Mouse (Mus musculus): ENCODE measurements around the gene Plac8.

Gene Plac8

DNA sequence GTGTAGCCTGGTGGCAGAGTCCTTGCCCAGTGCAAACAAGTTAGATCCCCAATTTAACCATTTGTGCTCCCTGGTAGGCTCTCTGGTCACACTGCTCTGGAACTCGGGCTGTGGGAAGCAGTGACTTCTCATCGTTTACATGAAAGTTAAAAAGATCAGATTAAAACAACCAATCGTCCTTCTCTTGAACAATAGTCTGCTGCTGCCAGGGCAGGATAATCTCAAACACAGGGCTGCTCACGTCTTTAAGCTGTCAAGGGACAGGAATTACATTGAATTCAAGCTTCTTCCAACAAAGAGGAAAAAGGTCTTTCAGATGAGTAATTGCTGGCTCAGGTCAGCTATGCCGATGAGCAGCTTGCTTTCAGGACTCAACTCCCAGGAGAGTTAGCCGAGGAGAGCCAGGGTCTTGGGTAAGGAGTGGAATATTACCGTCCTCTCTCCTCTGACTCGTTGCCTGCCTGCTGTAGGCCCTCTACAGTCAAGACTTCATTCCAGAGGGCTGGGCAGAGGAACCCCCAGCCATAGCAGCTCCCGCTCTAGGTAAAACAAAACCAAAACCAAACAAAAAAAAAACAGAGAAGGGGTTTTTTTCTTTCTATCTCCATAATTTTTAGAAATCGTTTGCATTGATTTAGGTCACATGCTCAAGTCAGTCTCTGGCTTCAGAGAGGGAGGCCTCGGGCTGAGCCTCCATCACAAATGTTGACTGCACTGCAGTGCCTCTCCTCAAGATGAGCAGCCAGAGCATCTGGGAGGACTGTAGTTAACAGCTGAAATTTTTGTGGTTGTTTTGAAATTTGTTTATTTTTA, 9.8 kb upstream of the Plac8 start:
- no peak for DNase-seq (ENCODE audit: low spot score)

DNA sequence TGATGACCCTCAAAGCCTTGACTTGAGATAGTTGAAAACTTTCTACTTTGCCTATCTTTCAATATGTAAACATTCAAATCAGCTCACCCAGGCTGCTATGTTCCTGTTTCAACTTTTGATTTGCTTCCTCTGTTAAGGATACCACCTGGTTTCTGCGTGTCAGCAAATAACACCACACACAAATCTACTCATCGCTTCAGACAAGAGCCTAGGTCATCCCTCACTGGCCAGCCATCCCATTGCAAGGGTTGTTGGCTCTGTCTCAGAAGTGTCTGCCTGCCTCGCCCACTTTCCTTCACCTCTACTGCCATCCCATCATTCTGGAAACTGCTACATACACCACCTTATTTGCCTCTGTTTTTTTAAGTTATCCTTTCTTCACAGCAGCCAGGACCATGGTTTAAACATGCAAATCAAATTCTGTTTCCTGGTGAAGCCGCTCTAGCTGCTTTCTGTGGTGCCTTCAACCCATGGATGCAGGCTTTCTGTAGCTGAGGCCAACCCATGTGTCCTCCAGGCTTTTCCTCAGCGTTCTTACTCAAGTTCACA, 6.9 kb upstream of the Plac8 start:
- no peak for DNase-seq (ENCODE audit: low spot score)

DNA sequence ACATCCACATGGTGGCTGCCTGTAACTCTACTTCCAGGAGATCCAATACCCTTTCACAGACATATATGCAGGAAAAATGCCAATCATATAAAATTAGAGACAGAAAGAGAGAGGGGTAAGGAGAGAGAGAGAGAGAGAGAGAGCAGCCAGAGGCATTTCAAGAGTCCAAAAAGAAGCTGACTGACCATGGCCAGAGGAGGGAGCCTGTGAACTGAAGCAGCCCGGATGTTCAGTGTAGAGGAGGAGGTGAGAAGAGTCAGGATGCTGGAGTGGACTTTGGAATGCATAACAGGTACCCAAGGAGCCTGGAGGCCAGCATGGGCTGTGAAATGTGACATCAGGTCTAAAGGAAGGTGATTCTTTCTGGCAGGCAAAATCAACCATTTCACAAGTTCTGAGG, 2.7 kb upstream of the Plac8 start:
- no peak for DNase-seq (ENCODE audit: low spot score)

DNA sequence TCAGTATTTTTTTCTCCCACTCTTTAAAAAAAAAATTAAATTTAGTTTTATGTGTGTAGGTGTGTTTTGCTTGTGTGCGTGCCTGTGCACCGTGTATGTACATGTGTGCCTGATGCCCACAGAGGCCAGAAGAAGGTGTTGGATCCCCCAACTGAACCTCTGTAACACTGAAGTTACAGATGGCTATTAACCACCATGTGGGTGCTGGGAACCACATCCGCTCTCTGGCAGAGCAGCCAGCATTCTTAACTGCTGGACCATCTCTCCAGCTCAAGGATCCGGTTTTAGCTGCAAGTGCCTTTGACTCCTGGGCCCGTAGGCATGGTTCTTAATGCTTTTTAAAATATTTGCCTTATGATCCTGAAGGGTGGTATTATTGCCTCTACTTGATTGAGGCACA, 1.2 kb upstream of the Plac8 start:
- no peak for DNase-seq (ENCODE audit: low spot score)

DNA sequence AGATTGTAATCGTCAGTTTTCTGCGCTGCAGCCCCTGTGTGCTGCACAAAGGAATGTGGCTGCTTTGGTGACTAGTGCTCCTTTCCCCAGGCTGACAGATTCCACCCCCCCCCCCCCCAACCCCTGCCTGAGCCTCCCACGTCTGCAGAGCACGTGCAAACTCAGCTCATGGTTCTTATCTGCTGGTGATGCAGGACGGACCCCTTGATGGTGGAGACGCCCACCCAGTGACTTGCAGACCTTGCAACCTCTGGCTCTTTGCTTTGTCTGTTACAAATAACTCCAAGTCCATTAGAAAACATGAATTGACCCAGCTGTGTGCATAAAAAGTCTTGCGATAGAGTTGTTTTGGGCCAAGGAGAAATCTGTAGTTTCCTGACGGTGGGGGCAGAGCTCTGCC, 1.3 kb downstream of the Plac8 start:
- peak; percentile 10 for DNase-seq (ENCODE audit: low spot score)

DNA sequence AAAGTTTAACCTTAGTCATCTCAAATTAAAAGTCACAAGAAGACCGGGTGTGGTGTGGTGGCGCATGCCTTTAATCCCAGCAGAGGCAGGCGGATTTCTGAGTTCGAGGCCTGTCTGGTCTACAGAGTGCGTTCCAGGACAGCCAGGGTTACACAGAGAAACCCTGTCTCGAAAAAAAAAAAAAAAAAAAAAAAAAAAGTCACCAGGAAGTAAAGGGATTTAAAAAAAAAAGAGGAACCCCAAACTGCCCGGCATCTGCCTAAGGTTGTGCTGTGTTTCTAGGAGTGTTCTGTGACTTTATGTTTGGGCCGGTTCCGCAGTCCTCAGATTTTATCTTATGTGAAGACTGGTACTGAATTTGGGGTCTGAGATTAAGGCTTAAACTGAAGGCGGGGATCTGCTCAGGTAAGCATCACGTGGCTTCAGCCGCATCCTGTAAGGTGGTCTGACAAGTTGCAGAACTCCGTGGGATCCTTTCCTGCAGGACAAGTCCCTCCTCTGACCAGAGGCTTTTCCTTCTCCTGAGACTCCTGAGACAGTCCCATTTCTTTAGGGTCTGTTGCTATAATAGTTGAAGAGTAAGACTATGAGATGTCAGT, 1.9 kb downstream of the Plac8 start:
- DNase-seq (ENCODE audit: low spot score), result no peak

DNA sequence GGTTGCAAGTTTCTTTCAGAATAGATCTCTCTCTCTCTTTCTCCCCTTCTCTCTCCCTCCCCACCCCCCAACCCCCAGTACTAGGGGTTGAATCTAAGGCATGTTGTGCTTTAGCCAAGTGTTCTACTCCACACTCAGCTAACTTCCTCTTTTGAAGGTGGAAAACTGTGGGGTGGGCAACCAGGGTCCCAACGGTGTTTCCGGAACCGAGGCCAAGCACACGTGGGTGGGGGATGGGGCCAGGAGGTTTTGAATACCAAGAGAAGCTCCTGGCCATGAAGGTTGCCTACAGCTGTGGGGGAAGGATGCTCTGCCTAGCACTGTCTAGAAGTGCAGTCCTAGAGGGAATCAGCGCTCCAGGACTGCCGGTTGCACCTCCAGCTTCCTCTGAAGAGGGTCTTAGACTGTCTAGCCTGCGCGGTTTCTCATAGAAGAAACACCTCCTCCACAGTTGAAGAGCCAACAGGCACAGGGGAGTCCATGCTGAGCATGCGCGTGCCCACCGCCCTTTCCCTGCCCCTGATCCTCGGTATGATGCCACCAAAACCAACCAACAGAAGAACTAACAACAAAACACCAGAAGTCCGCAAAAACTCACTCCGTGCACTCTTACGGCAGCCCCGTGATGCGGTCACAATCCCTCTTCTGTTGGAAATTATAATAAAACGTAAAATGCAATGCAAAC, 2.7 kb downstream of the Plac8 start:
- DNase-seq (ENCODE audit: low spot score), result no peak

DNA sequence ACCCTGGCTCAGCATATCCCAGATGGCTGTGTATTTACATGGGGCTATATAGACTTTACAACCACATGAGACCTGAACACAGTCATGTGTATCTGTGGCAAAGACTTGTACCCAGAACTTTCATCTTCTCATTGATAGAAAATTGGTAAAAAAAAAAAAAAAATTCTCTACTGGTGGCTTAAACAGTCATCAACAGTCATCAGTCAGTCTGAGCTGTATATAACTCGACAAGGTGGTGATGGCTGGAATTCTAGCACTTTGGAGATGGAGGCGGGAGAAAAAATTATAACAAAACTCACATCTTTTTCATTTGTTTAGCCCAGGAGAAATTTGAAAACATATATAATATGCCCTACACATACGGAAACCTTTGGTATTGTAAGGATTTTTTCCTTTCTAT, 3.2 kb downstream of the Plac8 start:
- DNase-seq (ENCODE audit: low spot score), result no peak

DNA sequence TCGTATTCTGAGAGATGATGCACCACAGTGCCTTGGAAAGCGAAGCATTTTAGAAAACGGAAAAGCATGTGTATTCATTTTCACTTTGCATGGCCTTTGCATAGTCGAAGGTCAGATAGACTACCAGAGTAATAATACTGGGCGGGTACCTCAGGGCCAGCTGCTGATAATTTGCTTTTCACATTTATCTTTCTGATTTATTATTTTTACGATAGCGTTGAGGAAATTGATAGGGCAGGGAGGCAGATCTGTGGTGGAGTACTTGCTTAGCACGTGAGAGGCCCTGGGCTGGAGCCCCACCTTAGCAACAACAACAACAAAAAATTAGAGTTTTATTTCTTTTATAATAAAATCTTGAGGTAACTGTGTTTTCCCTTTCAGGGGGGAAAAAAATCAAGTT, 3.9 kb downstream of the Plac8 start:
- DNase-seq (ENCODE audit: low spot score), result no peak

DNA sequence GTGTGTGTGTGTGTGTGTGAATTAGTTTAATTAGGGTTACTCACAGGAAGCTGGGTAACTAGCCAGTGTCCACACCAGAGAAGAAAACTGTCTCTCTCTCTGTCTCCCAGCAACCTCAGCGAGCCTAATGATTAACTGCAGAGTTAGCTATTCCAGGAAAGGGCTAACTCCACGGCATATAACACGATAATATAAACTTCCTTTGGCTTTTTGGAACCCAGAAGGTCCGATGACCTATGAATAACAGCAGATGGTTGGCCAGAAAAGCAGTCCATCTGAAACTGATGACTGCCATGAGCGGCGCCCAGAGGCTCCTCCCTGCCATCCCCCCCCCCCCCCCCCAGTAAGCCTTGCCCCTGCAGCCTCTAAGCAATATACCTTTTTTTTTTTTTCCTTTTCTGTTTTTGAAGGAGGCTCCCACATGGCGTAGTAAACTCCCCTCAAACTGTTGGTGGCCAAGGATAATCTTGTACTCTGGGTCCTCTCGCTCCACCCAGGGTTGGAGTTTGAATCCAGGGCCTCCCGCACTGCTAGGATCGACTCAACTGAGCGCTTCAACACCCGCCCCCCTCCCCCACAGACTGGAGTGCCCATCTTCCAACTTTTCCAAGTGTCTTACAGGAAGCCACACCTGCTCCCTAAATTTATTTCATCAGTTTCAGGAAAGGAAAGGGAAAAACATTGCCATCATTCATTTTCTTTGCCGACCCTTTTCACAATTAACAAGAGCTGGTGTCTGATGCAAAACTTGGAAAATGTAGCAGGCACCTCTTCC, 4.6 kb downstream of the Plac8 start:
- no peak for DNase-seq (ENCODE audit: low spot score)

DNA sequence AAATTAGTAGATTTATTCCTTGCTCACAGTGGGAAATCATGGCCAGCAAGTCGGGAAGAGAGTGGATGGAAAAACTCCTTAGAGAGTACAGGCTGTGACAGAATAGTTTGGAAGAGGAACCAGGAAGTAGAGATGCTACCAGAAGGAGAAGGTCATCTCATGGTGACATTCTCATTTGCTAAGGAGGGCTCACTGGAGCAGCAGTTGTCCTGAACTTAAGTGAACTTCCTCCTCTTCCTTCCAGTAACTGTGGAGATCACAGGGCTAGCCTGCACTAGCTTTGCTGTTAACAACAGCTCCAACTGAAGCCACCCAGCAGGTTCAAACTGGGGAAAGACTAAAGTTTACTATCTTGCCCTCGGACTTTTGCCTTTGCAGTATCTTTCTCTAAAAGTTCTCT, 5.2 kb downstream of the Plac8 start:
- DNase-seq (ENCODE audit: low spot score), result no peak

DNA sequence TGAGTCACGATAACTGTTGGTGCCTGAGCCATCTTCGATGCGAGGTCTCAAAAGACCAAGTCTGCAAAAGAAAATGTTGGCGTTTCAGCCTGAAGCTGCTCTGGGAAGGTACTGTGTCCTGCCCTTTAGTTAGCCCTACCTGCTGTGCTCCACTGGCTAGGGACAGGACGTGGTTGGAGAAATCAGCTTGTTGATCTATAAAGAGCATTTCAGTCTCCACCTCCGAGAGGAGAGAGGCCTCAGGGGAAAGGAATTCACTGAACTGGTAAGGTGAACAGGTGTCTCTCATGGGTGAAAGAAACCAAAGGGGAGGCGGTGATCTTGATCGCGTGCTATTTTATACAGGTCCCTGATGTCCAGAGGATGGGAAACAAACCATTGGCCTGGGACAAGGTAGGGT, 9.3 kb downstream of the Plac8 start:
- no peak for DNase-seq (ENCODE audit: low spot score)

DNA sequence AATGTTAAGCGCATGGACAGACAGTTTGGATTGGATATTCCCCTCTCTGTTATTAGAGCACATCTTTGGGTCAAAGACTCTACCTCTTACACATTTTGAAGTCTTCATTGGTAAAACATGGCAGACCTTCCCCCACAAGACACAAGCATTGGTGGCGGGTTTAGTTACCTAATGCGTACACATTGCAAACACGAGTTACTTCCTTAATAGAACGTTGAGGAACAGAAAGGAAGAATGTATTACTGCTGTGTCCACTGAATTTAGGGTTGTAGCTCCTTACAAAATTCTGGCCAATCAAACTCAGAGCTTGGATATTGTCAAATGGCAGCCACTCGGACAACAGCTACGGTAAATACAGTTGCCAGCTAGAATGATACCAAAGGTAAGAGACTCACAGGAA, 12.7 kb downstream of the Plac8 start:
- no peak for DNase-seq (ENCODE audit: low spot score)

DNA sequence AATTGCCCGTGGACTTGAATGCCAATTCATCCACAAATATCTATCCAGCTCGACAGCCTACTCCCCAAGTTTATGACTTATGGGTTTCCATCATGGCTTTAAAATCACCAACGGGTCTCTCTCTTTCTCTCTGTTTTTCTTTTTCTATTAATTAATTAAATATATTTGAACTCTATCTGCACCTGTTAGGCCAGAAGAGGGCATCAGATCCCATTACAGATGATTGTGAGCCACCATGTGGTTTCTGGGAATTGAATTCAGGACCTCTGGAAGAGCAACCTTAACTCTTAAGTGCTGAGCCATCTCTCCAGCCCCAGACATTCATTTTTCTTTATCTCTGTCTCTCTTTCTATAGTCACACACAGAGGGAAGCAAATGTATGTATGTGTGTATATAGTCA, 13.3 kb downstream of the Plac8 start:
- DNase-seq (ENCODE audit: low spot score), result no peak

DNA sequence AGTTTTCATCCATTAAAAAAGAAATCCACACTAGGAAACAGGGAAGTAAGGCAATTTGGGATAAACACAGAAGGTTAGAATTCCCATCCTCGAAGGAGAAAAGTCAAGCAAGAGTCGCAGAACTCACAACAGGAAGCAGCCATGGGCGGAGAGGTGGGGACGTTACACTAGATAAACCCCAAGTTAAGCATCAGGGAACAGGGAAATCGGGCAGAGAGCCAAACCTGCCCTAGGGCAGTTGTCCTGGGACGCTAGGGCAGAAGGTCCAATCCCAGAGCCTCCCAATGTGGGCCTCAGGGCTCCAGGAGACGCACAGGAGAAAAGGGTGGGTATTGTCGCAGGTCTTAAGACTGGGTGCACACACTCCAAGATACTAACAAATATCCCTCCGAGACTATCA, 14.5 kb downstream of the Plac8 start:
- DNase-seq (ENCODE audit: low spot score), result no peak

DNA sequence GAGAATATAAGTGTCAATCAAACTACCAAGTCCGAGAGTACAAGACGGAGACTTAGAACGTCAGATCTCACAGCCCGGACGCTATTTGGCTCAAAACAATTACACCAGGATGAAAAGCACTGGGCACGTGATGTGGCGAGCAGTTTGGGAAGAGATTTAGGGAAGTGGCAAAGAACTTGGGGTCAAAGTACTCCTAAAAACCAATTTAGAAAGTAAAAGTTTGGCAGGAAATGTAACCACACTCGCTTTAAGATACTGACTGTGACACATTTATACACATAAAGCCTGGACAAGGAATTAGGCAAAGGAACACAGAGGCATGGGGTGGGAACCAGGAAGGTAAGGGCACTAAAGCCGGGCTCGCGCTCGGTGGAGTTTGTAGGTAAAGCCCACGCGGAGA, 15.0 kb downstream of the Plac8 start:
- DNase-seq (ENCODE audit: low spot score), result no peak

DNA sequence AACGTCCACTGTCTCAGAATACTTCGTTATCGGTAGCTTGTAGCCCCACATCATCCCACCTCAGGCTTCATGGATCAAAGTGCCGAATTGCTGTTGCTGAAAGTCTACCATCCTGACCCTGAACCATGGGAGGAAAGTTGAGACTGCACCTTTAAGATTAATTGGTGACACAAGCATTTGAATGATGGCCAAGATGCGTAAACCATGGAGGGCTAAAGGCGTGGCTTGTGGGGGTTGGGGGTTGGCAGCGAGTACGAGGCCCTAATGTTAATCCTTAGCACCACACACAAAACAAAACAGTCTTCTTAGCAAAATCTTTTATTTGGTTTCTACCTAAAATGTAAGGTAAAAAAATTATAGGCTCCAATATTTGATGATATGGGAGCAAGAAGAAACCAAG, 18.6 kb downstream of the Plac8 start:
- no peak for DNase-seq (ENCODE audit: low spot score)

DNA sequence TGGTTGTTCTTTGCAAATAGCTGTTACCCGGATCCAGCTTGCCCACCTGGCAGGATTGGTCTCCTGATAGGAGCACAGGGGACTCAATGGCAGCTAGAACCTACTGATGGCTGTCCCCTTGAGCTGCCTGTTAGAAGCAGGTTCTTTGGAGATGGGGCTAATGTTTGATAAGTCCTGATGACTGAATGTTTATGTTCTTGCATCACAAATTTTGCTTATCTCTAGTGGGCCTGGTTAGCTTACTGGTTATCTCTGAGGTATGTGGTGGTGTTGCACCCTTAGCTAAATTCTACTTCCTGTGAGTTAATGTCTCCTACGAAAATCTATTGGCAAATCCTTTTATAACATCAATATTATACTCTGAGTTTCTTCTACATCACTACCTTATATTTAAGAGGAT, 20.1 kb downstream of the Plac8 start:
- DNase-seq (ENCODE audit: low spot score), result no peak

DNA sequence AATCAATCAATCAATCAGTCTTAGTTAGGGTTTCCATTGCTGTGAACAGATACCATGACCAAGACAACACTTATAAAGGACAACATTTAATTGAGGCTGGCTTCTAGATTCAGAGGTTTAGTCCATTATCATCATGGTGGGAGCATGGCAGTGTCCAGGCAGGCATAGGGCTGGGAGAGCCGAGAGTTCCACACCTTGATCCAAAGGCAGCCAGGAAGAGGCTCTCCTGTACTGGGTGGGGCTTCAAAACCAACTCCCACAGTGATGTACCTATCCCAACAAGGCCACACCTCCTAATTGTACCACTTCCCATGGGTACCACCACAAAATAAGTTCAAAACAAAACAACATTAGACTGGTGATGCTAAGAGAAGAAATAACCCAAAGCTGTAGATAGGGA, 21.9 kb downstream of the Plac8 start:
- no peak for DNase-seq (ENCODE audit: low spot score)

DNA sequence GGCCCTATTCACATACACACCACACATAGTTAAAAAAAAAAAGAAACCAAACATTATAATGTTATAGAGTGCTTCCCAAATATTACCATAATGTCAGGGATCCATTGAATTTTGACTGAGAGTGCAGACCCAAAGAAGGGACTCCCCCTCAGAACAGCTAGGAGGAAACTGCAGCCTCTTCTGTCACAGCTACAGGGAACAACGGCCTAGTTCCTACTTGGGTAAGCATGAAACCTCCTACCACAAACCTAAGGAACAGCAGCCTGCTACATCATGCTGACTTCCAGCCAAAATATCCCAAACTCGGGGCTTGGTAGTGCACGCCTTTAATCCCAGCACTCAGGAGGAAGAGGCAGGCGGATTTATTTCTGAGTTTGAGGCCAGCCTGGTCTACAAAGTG, 22.7 kb downstream of the Plac8 start:
- DNase-seq (ENCODE audit: low spot score), result no peak

DNA sequence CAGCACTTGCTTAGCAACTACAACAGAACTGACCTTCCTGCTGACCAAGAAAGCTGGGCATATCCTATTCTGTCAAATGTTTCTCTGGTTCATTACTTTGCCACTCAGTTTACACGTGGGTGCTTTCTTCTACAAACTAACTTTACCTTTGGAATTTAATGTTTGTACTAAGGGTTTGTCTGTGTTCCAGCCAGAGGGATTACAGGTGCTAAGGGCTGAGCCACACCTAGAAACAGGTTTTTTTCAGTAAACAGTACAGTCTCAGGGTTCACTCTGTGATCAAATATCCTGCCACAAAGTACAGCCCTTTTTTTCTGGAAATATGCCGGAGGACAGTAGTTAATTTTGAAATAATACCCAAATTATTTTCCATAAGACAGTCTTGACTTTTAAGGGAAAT, 23.8 kb downstream of the Plac8 start:
- no peak for DNase-seq (ENCODE audit: low spot score)

DNA sequence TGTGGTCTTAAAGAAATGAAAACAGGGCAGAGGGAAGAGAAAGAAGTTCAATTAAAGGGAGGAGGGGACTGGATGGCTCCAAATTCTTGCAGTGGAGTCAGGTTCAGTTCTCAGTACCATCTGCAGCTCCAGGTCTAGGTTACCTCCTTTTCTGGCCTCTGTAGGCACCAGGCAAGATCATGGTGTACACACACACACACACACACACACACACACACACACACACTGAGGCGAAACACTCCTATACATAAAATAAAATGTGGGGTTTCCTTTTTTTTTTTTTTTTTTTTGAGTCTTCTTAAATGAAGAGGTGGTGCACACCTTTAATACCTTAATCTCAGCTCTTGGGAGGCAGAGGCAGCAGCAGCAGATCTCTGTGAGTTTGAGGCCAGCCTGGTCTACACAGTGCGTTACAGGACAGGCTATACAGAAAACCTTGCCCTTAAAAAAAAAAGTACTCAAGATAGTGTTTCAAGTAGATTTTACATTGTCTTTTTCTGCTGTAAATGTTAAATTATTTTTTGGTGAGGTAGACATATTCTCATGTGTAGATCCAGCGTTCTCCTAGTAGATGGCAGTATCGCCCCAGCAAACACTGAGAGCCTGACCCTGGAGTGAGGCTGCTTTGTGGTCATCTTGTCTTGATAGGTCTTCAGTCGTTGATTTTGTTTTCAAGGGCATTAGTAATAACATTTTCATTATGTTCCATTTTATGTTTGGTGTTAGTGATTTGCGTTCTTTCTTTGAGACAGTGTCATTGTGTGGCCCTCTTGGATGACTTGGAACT, 25.6 kb downstream of the Plac8 start:
- peak; percentile 10 for DNase-seq (ENCODE audit: low spot score)
